Mouse (Mus musculus) lung, adult 2 months (tissue): Measurements from ENCODE around the gene Colgalt2.

ENCODE experiments used
- CTCF ChIP-seq: fragments of 200-500 bp; IDR thresholded peaks from 2 replicates; pipeline ENCODE4 v1.5.1; 2011; ENCODE audit warnings: mild to moderate bottlenecking, low read length, control low read depth; ENCODE audit not compliant: insufficient read depth
- POLR2A ChIP-seq: fragments of 200-500 bp; IDR thresholded peaks from 2 replicates; pipeline ENCODE4 v1.6.1; 2011; ENCODE audit warnings: low read depth, mild to moderate bottlenecking, control low read depth, low read length, borderline replicate concordance; ENCODE audit errors: extremely low read depth

GRCm38 (mm10) chr1:152369139-152369538 is 30.5 kb upstream of the Colgalt2 start:
- TF ChIP-seq POLR2A: no peak
- peak; percentile 78 for TF ChIP-seq CTCF
